Mouse (Mus musculus) Patski (cell line): ENCODE measurements around the gene Gm21954. TPM values are rescaled to one million over a fixed set of nuclear protein-coding genes. Genes with fewer than 3 reads are reported as not detected.

ENCODE experiments used
- ATAC-seq: fragments of 100-300 bp; one replicate; pipeline ENCODE4 v1.8.0; 2021
- CTCF ChIA-PET: fragments of 350-600 bp; sonication (Branson Sonifier 250); formaldehyde crosslinking; loops from one replicate; lab custom pipeline; 2022; ENCODE audit warnings: inconsistent platforms; lab: Charles Lee
- POLR2A ChIA-PET: fragments of 350-600 bp; sonication (Branson Sonifier 250); formaldehyde crosslinking; loops from one replicate; lab custom pipeline; 2022; ENCODE audit warnings: antibody characterized with exemption, inconsistent platforms; lab: Charles Lee
- DNase-seq: peaks from one replicate; pipeline ENCODE4 v3.0.0-alpha.2; 2011; ENCODE audit warnings: low read depth, low spot score
- H3K27me3 ChIP-seq: fragments of 371-371 bp; one replicate; pipeline ENCODE4 v1.5.1; 2021
- CTCF ChIP-seq: fragments of 100-300 bp; IDR thresholded peaks from one replicate; pipeline ENCODE4 v1.5.1; 2021
- in situ Hi-C: fragments of 300-500 bp; cut with MboI; formaldehyde crosslinking; loops from 3 replicates; pipeline ENCODE4 v1.11.1; 2018; ENCODE audit warnings: low pct_unique_long_range_greater_than_20kb, mixed read lengths
- polyA plus RNA-seq: library from polyadenylated mRNA; unstranded; gene quantifications from one replicate; pipeline ENCODE4 v1.2.3, GENCODE M21; 2021

The Gm21954 gene
- polyA plus RNA-seq, 1 experiment from 2014 or later, result not detected

DNA sequence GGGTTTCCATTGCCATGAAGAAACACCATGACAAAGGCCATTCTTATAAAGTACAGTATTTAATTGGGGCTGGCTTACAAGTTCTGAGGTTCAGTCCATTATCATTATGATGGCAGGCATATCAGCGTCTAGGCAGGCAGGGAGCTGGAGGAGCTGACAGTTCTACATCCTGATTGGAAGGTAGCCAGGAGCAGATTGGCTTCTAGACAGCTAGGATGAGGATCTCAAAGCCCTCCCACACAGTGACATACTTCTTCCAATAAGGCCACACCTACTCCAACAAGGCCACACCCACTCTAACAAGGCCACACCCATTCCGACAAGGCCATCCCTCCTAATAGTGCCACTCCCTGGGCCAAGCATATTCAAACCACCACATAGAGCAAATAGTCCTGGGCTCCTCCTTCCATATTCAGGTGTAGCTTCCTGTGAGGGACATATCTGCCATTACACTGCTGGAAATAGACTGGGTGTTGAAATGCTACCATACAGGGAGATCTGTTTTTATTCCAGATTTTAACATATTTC, 41.9 kb downstream of the Gm21954 start:
- DNase-seq (no peak), ATAC-seq (no peak)
- H3K27me3 ChIP-seq, result no peaks in the 10 kb centered on the region
- ChIA-PET POLR2A (no interaction called here), CTCF (interaction anchor here (0.9 to 2.4 kb wide), 2 partner anchors 15 to 47 kb away, joined by 3 to 8 read pairs; no protein-coding TSS in a partner anchor)
- no peak for TF ChIP-seq CTCF
- in situ Hi-C loops, result no loop called here

DNA sequence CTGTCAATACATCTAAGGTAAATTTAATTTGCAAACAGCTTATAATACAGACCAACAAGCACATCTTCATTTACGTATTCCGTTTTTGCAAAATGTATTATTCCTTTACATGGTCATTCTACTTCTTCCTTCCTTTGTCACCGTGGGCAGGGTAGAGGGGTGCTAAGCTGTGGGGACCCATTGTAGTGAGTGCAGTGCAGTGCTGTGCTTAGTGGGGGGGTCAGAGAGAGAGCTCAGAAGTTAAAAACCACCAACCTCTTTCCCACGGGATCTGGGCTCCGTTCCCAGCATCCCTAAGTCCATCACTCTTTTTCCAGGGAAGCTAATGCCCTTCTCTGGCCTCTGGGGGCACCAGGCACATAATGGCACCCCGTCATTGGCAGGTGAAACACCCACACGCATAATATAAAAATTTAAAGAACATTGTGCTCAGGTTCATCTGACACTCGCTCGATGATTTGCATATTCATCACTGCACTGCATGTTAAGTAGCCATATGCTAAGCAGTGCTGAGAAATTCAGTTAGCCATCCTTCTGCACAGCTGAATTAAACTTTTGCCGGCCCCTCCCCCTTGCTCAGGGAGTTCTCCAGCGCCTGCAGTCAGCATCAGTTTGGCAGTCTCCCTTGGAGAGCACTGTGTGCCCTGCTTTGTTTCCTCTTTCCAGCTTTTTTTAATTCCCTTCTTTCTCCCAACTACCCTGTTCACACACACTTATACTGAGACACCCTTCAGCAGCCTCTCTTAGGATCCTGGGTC, 48.2 kb downstream of the Gm21954 start:
- no peak for TF ChIP-seq CTCF
- CTCF ChIA-PET, result interaction anchor here (0.7 to 2.8 kb wide), 7 partner anchors 8 to 62 kb away, joined by 3 to 8 read pairs (median 3); no protein-coding TSS in a partner anchor
- in situ Hi-C loops, result no loop called here
- ATAC-seq (no peak), DNase-seq (no peak)
- POLR2A ChIA-PET, result interaction anchor here (0.6 to 1.3 kb wide), 2 partner anchors 10 to 13 kb away, joined by 3 read pairs; no protein-coding TSS in a partner anchor
- no peaks in the 10 kb centered on the region for H3K27me3 ChIP-seq

GRCm38 (mm10) chr3:55420436-55421083, 51.5 kb downstream of the Gm21954 start:
- in situ Hi-C loops, result no loop called here
- ChIA-PET CTCF (no interaction called here), POLR2A (no interaction called here)
- H3K27me3 ChIP-seq, result no peaks in the 10 kb centered on the region
- TF ChIP-seq CTCF, result no peak
- DNase-seq, result no peak
- ATAC-seq, result no peak

DNA sequence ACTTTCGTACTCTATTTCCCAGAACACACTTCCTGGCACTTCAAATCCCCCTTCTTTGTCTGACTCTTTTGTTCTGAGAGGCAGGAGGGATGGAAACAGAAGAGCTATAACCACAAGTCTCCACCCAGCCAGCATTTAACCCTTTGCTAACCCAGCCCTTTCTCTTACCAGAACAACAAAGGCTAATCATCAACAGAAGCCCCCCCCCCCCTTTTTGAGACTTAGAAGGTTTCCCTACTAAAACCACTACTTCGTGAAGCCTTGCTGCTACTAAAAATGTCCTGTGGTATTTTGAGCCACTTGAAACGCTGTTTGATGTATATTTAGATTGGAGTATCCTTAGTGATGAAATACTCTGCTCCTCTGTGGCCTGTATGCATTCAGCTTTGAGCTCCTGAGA, 52.7 kb downstream of the Gm21954 start:
- no peak for DNase-seq
- POLR2A ChIA-PET, result interaction anchor here (0.7 kb wide), 1 partner anchor 655 kb away, joined by 3 read pairs; no protein-coding TSS in a partner anchor
- no peak for ATAC-seq
- CTCF ChIA-PET, result interaction anchor here (0.8 kb wide), 1 partner anchor 9 kb away, joined by 3 read pairs; no protein-coding TSS in a partner anchor
- in situ Hi-C loops, result no loop called here
- H3K27me3 ChIP-seq, result no peaks in the 10 kb centered on the region
- no peak for TF ChIP-seq CTCF

- no peak for TF ChIP-seq CTCF
- DNase-seq, result no peak
- H3K27me3 ChIP-seq, result no peaks in the 10 kb centered on the region
- in situ Hi-C loops, result no loop called here
- ChIA-PET CTCF (interaction anchor here (0.8 kb wide), 1 partner anchor 10 kb away, joined by 3 read pairs; no protein-coding TSS in a partner anchor), POLR2A (interaction anchor here (0.7 kb wide), 1 partner anchor 654 kb away, joined by 3 read pairs; no protein-coding TSS in a partner anchor)
- no peak for ATAC-seq
These were observed 53.2 kb downstream of the Gm21954 start for GRCm38 (mm10) chr3:55418845-55419244.

- in situ Hi-C loops, result no loop called here
- ATAC-seq, result no peak
- DNase-seq, result no peak
- no peaks in the 10 kb centered on the region for H3K27me3 ChIP-seq
- POLR2A ChIA-PET, result no interaction called here
- CTCF ChIA-PET, result interaction anchor here (1.5 kb wide), 1 partner anchor 15 kb away, joined by 8 read pairs; no protein-coding TSS in a partner anchor
- no peak for TF ChIP-seq CTCF
These were observed 56.5 kb downstream of the Gm21954 start for GRCm38 (mm10) chr3:55415527-55415950.

Other genes with a start within 250 kb of the Gm21954 start
- 16.7 TPM for gene Dclk1, start 229.8 kb downstream of the Gm21954 start, polyA plus RNA-seq